Mouse (Mus musculus) 3134 (cell line): ENCODE data around the gene Ccnd3.

Experiments used
- DNase-seq: peaks from one replicate; pipeline ENCODE4 v3.0.0-alpha.2; 2011; ENCODE audit warnings: low spot score; ENCODE audit not compliant: insufficient read length; ENCODE audit errors: extremely low read depth

Gene Ccnd3

GRCm38 (mm10) chr17:47504941-47505346, at the start of gene Ccnd3:
Gene Ccnd3 (plus strand): TSS chr17:47505051.
- DNase-seq, result peak; percentile 60

- no peak for DNase-seq
Measured at GRCm38 (mm10) chr17:47458310-47458709, 46.5 kb upstream of the Ccnd3 start.

GRCm38 (mm10) chr17:47458936-47459335, 45.9 kb upstream of the Ccnd3 start:
- DNase-seq, result no peak

GRCm38 (mm10) chr17:47459341-47459919, 45.4 kb upstream of the Ccnd3 start:
- no peak for DNase-seq

- DNase-seq, result no peak
Measured at GRCm38 (mm10) chr17:47461688-47462087, 43.2 kb upstream of the Ccnd3 start.

- no peak for DNase-seq
Measured at GRCm38 (mm10) chr17:47462209-47462608, 42.6 kb upstream of the Ccnd3 start.

- no peak for DNase-seq
Measured at GRCm38 (mm10) chr17:47462728-47463388, 42.0 kb upstream of the Ccnd3 start.

GRCm38 (mm10) chr17:47464248-47464965, 40.4 kb upstream of the Ccnd3 start:
- no peak for DNase-seq

- no peak for DNase-seq
Measured at GRCm38 (mm10) chr17:47465016-47465415, 39.8 kb upstream of the Ccnd3 start.

GRCm38 (mm10) chr17:47466284-47466683, 38.6 kb upstream of the Ccnd3 start:
- no peak for DNase-seq

GRCm38 (mm10) chr17:47467659-47468058, 37.2 kb upstream of the Ccnd3 start:
- DNase-seq, result no peak

- DNase-seq, result no peak
Measured at GRCm38 (mm10) chr17:47468063-47468462, 36.8 kb upstream of the Ccnd3 start.

- no peak for DNase-seq
Measured at GRCm38 (mm10) chr17:47468466-47468865, 36.4 kb upstream of the Ccnd3 start.

GRCm38 (mm10) chr17:47469642-47470041, 35.2 kb upstream of the Ccnd3 start:
- DNase-seq, result no peak

- DNase-seq, result no peak
Measured at GRCm38 (mm10) chr17:47470121-47470520, 34.7 kb upstream of the Ccnd3 start.

GRCm38 (mm10) chr17:47470686-47471085, 34.2 kb upstream of the Ccnd3 start:
- DNase-seq, result no peak

GRCm38 (mm10) chr17:47472435-47473350, 32.2 kb upstream of the Ccnd3 start:
- DNase-seq, result no peak

- DNase-seq, result peak; percentile 52
Measured at GRCm38 (mm10) chr17:47473434-47473974, 31.3 kb upstream of the Ccnd3 start.

- no peak for DNase-seq
Measured at GRCm38 (mm10) chr17:47474250-47474649, 30.6 kb upstream of the Ccnd3 start.

- no peak for DNase-seq
Measured at GRCm38 (mm10) chr17:47475181-47475580, 29.7 kb upstream of the Ccnd3 start.

- no peak for DNase-seq
Measured at GRCm38 (mm10) chr17:47475714-47476113, 29.1 kb upstream of the Ccnd3 start.
